Mouse (Mus musculus) T-helper 1 cell (primary cell): ENCODE results near the gene Sf3b3.

Experiments
- in situ Hi-C: fragments of 300-600 bp; cut with MboI, MseI; formaldehyde crosslinking; loops from one replicate; pipeline ENCODE4 v1.15.1; 2025; ENCODE audit warnings: high pct_unique_total_duplicates

Gene Sf3b3

DNA sequence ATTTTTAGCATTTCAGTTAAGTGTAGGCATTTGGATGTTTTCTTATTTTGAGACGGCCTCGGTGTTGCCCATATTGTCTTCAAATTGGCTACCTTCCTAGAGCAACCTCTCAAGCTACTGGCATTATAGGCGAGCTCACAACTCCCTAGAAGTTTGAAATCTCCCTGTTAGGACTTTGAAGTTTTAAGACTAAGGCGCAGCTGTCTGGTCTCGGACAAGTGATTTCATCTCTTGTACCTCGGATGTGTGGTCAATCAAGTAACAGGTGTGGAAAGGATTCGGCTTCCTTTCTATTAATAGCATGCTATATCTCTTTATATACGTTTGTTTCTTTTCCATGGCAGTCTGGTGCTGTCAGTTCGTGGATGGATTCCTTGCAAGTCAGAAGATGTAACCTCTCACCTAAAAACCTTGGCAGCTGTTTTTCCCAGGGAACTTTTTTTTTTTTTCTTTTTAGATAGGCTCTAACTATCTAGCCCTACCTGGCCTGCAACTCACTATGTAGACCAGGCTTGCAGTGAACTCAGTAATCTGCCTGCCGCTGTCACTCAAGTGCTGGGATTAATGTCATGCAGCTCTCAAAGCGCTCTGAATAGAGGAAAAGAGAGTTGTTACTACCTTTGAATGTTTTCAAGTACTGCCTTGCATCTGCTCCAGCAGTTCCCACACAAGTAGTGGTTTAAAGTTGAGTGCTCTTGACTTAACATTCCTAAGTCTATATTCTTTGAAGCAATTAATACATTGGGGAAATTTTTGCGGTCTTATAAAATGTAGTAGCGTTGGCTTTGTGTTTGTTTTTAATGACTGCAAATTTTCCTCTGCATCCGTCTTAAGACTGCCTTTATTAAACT lies 1.3 kb upstream of the Sf3b3 start:
- in situ Hi-C loops, result loop anchor here (10.0 kb wide), 1 partner anchor 137 kb away; no protein-coding TSS in a partner anchor

DNA sequence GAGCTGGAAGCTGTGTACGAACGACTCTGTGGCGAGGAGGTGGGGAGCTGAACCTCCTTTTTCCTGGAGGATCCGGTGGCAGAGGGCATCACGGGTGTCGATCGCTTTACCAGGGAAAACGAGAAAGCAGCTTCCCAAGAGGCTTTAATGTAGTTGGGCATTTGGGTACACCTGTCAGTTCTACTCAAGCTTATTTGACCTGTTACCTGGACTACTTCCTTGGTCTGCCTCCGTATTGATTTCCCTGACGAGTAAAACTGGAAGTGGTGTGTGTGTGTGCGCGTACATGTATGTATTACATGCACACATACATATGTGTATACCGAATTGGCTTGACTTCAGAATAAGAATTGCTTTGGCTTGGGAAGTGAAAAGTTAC lies 573 bp upstream of the Sf3b3 start:
- in situ Hi-C loops, result loop anchor here (10.0 kb wide), 1 partner anchor 138 kb away; no protein-coding TSS in a partner anchor

- in situ Hi-C loops, result loop anchor here (10.0 kb wide), 1 partner anchor 139 kb away; no protein-coding TSS in a partner anchor
Observed at GRCm38 (mm10) chr8:110845821-110846404, 674 bp downstream of the Sf3b3 start.

- in situ Hi-C loops, result loop anchor here (5.0 to 10.0 kb wide), 2 partner anchors 140 to 207 kb away; no protein-coding TSS in a partner anchor
Observed at GRCm38 (mm10) chr8:110844941-110845340, 1.6 kb downstream of the Sf3b3 start.

- in situ Hi-C loops, result loop anchor here (5.0 to 10.0 kb wide), 2 partner anchors 142 to 209 kb away; no protein-coding TSS in a partner anchor
Observed at GRCm38 (mm10) chr8:110843207-110843606, 3.4 kb downstream of the Sf3b3 start.

DNA sequence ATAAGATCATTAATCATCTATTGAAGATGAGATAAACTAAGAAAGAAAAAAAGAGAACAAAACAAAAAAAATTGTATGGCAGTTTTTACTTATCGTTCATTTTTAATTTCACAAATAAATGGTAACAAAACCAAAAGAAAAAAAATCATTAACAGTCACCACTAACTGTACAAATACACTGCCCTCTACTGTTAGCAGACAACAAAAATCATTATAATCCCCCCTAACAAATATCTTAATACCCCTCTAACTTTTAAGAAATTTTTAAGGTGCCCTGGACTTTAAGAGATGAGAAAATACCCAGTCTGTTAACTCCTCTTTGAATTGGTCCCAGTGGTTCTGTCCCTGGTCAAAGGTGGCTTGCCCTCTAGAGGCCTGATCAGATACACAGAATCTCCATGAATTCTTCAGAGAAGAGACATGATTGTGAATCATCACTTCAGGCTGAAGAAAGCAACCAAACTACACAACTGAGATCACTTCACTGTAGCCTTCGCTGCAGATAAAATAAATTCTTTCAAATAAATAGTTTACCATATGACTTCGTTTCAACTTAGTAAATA lies 4.5 kb downstream of the Sf3b3 start:
- in situ Hi-C loops, result loop anchor here (5.0 to 10.0 kb wide), 2 partner anchors 143 to 210 kb away; no protein-coding TSS in a partner anchor

DNA sequence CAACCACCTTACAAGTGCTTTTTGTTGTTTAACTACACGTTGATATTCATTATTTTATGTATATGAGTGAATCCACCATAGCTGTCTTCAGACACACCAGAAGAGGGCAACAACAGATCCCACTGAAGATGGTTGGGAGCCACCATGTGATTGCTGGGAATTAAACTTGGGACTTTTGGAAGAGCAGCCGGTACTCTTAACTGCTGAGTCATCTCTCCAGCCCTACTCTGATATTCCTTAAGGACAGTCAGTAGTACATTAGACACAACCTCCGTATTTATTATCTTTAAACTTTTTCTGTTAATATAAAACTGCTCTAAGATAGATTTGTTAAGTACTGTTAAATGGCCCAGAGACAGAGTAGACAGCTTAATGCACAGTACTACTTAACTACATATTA lies 14.6 kb downstream of the Sf3b3 start:
- in situ Hi-C loops, result no loop called here

GRCm38 (mm10) chr8:110828511-110828910 lies 18.1 kb downstream of the Sf3b3 start:
- in situ Hi-C loops, result loop anchor here (5.0 to 10.0 kb wide), 2 partner anchors 459 to 1176 kb away; no protein-coding TSS in a partner anchor

- in situ Hi-C loops, result loop anchor here (5.0 to 10.0 kb wide), 2 partner anchors 462 to 1180 kb away; no protein-coding TSS in a partner anchor
Observed at GRCm38 (mm10) chr8:110824861-110825260, 21.7 kb downstream of the Sf3b3 start.

DNA sequence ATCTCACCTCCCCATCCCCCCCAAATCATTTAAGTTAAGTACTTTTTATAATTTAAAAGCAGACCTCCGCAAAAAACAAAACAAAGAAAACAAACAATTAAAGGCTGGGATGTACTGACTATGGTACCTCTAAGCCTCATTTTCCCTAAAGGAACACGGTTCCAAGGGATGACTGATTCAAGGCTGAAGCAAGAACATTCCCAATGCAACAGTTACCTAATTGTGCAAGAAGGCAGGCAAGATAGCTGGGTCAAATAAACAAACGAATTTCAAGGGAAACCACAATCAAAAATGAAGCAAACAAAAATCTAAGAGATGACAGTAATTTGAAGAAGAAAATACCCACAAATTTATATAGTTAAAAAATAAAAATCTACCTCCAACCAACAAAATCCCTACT lies 24.6 kb downstream of the Sf3b3 start:
- in situ Hi-C loops, result loop anchor here (10.0 kb wide), 1 partner anchor 1183 kb away; no protein-coding TSS in a partner anchor

- in situ Hi-C loops, result loop anchor here (10.0 kb wide), 1 partner anchor 1185 kb away; no protein-coding TSS in a partner anchor
Observed at GRCm38 (mm10) chr8:110820257-110820656, 26.3 kb downstream of the Sf3b3 start.

GRCm38 (mm10) chr8:110818593-110818992 lies 28.0 kb downstream of the Sf3b3 start:
- in situ Hi-C loops, result no loop called here

DNA sequence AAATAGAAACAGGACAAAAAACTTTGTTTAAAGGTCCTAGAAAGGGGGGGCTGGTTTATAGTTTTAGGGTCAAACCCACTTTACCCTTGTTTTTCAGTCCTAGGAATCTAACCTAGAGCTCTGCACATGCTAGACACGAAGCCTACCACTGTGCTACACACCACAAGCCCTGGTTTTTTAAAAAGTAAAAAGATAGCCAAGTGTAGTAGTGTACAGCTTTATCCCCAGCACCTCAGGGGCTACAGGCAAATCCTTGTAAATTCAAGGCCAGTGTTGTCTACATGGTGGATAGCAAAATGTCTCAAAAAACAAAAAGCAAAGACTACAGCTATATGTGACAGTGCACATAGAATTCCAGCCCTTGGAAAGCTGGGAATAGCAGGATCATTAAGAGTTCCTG lies 29.6 kb downstream of the Sf3b3 start:
- in situ Hi-C loops, result no loop called here

DNA sequence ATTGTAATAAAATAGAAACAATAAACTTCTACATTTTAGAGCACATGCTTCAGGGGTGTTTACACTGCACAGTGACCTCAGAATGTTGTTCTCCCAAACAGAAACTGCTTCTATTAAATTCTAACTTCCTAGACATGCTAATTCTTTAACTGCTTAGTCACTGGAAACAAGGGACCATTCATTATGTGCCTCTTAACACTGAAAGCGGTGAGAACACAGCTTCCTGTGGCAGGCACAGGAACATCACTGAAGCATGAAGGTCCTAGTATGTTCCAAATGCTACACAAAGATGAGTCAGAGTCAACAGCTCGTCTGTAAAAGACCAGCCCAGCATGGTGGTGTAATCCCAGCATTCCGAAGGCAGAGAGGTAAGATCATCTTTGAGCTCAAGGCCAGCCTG lies 31.3 kb downstream of the Sf3b3 start:
- in situ Hi-C loops, result no loop called here

DNA sequence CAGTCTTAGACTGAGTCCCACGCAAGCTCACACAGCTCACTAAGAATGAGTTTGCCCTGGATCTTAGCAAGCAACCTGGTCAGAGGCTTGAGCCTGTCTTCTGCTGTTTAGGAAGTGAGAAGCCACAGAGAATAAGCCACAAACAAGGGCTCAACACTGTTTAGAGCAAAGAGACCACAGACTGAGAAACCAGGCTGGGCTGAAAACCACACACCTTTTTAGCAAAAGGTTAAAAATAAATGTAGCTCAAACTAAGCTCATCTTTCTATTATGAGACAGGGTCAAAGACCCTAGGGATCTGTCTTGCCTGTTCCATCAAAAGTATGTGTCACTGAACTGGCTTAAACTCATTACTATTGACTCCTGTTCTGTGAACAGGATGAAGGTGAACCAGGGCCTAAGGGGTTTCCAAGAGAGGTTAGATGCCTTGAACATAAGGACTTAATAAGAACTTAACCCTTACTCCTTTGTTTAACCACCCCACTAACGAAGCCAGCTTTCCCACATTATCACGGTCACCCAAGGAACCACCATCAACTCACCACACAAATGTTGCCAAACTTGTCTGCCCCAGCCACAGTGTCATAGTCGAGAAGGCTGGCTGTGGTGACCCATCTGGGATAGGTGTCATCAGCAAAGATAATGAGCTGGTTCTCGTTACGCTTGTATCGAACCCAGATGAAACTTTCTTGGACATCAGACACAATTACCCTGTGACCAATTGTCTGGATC lies 33.3 kb downstream of the Sf3b3 start:
- in situ Hi-C loops, result no loop called here

DNA sequence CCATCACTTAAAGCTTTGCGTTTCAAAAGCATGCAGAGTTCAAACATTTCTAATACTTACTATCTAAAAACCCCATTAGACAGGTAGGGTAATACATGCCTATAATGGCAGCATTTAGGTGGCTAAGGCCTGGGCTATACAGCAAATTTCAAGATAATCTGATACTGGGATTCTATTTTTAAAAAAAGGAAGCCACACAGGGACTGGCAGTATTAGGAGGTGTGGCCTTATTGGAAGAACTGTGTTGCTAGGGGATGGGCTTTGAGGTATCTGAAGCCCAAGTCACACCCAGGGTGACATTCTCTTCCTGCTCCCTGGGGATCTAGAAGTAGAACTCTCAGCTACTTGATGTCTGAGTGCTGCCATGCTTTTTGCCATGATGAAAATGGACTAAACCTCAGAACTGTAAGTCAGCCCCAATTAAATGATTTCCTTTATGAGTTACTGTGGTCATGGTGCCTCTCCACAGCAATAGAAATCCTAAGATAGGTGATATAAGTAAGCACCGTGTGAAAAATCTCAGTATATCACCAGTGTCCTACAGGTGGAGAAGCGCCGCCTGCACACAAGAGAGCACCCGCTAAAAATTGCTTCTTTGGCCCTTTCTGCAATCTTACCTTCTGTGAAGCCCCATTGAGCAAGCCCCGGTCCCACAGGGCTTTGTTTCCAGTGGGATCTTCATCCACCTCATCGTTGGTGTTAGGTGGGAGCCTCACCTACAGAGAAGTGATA lies 34.1 kb downstream of the Sf3b3 start:
- in situ Hi-C loops, result no loop called here

GRCm38 (mm10) chr8:110811793-110812192 lies 34.8 kb downstream of the Sf3b3 start:
- in situ Hi-C loops, result no loop called here

GRCm38 (mm10) chr8:110811116-110811515 lies 35.5 kb downstream of the Sf3b3 start:
- in situ Hi-C loops, result no loop called here

- in situ Hi-C loops, result no loop called here
Observed at GRCm38 (mm10) chr8:110810481-110811065, 36.0 kb downstream of the Sf3b3 start.

DNA sequence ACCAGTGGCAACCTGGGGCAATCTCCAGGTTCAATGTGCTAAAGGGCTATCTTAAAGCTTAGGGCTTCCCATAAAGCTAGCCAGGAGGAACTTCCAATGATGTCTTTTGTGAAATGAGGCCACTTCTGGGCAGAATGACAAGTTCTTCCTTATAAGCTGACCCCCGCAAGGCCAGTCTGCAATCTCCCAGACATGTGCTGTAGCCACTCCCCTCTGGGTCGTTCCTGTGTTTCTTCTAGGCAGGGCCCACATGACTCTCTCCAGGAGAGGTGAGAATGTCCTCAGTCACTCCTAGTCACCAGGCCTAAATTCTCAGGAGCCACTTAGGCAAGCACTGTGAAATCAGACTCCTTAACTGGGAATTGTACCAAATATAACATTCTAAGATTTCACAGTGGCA lies 36.8 kb downstream of the Sf3b3 start:
- in situ Hi-C loops, result loop anchor here (10.0 kb wide), 1 partner anchor 55 kb away; no protein-coding TSS in a partner anchor
